Mouse (Mus musculus): ENCODE measurements around the gene Cyb561d1.
"Not testable (repeated sequence)": the region's sequence is repeated elsewhere in the genome, so short reads cannot be mapped to it uniquely, and the experiment has no call there.

The Cyb561d1 gene

DNA sequence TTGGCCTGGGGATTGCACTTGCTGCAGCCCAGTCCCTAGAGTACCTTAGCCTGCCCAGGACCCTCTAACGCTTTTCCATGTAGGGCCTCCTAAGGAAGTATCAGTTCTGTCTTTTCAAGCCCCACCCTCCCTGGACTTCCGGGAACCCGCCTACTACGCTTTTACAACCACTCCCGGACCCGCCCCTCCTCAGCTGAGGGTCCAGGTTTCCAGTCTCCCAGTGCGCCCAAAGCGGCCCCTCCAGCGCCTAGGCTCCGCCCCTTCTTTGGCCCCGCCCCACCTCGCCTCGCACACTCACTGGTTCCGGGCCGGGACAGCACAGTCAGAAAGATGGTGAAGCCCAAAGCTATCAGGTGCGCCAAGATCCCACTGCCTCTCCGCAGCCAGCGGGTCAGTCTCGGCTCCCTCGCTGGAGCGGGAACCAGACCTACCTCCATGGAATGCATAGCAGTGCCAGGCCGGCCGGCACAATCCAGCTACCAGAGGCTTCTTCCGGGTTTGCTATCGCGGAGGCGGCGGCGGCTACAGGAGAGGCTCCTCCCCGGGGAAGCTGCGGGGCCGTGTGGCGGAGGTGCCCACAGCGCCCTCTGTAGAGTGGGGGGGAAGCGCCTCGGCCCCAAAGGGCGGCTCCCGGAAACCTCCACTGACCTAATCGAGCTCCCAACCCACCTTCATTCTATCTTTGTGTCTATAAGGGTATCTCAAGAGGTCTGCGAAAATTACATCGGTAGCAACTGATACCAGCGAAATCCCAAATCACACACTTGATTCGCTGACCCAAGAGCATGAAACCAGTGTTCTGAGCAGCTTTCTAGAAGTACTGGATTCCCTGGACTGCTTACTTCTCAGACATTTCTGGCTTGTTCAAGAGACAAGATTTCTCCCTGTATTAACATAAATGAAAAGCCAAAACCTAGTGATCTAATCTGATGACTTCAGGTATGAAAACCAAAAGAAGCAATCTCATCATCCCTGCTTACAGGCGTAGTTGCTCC is at the start of gene Cyb561d1:
TSS of gene Cyb561d1 (minus strand) at position 884 of the 995 bp plus-strand sequence.
- DNase-seq (ENCODE audit: low read depth, low spot score) = peak; percentile 85

DNA sequence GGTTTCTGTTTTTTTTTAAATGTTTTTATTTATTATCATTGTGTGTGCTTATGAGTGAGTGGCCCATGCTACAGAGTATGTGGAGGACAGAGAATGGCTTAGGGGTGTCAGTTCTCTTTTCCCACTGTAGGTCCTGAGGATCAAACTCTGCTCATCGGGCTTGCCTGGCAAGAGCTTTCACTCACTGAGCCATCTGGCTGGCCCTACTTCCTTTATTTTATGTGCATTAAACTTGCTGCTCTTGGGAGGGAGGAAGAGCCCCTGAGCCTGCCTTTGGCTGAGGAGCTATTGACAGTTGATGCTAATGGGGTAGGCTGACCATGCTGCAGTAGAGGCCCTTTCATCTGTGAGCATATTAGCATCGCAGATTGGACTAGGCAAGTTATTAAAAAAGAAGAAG is 45.8 kb upstream of the Cyb561d1 start:
- DNase-seq (ENCODE audit: low read depth, low spot score) = no peak

DNA sequence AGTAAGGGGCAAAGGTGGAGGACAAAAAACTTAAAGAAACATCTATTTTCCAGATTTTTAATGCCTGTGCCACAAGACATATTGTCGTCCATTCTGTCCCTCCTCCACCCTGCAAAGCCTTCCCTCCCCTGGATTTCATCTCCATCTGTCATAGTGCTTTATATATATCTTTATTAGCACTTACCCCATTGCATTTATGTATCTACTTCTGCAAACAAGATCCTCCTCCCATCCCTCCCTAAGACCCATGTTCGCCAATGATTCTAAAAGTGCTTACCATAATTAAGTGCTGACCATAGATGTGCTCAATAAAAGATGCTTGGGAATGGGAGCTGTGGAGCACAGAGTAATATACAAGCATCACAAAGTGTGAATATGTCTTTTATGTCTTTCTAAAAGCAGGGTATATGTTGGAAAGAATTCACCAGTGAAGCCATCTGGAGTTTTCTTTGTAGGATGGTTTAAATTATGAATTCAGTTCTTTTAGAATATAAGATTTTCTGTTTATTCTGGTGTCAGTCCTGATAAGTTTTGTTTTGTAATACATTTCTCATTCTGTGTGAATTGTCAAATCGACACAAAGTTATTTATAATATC is 40.3 kb upstream of the Cyb561d1 start:
- no peak for DNase-seq (ENCODE audit: low read depth, low spot score)

DNA sequence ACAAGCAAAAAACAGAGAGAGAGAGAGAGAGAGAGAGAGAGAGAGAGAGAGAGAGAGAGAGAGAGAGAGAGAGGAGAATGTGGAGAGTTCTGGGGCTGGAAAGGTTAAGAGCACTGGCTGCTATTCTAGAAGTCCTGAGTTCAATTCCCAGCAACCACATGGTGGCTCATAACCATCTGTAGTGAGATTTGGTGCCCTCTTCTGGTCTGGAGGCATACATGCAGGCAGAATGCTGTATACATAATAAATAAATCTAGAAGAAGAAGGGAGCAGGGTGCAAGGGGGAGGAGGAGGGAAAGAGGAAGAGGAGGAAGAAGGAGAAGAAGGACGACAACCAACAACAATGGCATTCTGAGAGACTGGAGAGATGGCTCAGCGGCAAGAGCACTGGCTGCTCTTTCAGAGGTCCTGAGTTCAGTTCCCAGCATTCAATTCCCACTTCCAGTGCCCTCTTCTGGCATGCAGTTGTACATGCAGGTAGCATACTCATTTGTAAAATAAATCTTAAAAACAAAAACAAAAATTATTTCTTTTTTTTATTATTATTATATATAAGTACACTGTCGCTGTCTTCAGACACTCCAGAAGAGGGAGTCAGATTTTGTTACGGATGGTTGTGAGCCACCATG is 36.6 kb upstream of the Cyb561d1 start:
- not testable (repeated sequence) for DNase-seq (ENCODE audit: low read depth, low spot score)

DNA sequence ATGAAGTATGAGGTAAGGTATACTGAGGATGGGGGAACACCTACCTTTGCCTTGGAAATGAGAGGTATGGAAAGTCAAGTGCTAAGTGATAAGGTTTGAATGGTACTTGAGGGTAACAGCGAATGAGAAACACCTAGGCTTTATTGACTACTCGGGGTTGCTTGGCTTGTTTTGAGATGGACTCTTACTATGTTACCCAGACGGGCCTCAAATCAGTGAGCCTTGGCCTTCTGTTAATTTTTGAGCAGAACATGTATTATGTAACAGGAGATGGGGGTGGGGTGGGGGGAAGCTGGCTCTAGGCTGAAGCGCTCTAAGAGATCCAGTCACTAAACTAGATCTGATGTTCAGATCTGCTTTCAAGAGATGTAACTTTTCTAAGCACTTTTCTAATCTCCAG is 30.6 kb upstream of the Cyb561d1 start:
- no peak for DNase-seq (ENCODE audit: low read depth, low spot score)

DNA sequence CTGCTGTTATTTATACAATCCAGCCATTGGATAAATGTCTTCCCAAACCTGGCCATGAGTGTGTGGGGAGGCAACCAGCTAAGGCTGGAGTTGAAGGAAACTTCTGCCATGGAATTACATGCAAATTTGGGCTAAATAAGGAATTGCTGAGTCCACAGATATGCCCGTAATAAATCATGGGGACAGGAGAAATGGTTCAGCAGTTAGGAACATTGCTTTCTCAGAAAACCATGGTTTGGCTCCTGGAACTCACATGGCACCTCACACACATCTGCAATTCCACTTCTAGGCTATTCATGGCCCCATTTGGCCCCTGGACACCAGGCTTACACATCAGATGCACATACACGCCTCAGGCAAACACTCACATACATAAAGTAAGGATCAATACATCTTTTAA is 26.5 kb upstream of the Cyb561d1 start:
- DNase-seq (ENCODE audit: low read depth, low spot score) = no peak

DNA sequence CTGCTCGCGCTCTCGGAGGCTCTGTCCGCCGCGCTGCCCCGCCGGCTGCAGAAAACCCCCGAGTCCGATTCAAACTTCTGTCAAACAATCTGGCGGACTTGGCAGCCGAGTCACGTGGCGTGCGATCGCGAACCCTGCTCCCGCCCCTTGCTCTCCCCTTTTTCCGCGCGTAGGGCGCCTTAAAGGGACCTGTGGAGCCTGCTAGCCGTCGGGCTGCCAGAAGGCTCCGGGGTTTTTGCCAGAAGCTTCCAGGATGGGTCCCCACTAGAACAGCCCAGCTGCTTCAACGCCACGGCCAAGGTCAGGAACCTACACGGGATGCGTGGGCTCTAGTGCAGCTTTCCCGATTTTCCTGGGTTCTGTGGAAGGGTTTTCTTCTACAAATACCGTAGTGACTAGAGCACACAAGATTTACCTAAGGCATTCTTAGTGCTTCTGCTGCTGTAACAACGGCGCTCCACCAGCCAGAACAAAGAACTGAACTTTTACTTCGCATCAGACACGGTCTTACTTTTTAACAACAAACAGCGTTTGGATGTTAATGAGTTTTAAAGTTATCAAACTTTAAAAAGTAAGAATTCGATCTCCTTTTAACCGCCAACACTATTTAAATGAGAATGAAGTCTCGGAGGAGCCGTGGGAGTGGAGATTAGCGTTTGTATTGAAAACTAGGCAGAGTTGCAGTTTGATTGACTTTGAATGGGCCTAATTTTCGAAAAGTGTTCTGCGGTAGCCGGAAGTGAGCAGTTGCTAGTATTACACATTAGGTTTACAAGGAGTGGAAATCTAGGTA is 25.7 kb upstream of the Cyb561d1 start, which contains the start of gene Sypl2:
TSS of gene Sypl2 (minus strand) at position 91 of the 793 bp plus-strand sequence.
- DNase-seq (ENCODE audit: low read depth, low spot score) = no peak

DNA sequence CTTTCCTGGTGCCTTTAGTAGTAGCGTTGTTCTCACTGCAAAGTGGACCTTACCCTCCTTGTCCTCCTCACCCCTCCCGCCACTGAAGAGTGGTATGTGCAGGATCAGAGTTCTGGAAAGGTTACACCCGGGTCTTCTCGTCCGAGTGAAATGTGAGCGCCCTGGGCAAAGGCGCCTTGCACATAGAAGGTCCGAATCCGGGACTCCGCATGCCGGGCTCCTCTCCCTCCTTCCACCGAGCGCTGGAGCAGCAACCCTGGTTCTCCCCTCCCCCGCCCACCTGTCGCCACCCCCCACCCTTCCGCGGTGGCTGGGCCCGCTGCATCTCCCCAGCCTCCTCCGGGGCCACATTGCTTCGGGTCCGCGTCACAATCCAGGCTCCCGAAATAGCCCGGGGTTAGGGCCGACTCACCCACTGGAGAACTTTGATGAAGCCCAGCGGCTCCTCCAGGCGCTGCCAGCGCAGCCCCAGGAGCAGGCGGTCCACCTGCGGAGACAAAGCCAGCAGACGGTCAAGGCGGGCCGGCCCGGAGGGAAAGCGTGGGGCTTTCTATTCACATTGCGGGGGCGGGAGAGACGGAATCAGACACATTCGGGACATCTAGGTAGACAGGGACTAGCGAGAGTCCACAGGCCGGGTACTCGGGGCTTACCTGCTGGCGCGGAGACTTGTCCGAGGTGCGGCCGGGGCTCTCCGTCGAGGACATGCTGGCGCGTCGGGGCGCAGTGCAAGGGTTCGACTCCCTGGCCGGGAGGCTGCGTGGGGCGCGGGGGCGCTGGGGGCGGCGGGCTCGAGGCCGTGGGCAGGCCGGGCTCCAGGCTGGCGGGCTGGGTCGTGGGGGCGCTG is 24.9 kb upstream of the Cyb561d1 start:
- DNase-seq (ENCODE audit: low read depth, low spot score) = no peak

DNA sequence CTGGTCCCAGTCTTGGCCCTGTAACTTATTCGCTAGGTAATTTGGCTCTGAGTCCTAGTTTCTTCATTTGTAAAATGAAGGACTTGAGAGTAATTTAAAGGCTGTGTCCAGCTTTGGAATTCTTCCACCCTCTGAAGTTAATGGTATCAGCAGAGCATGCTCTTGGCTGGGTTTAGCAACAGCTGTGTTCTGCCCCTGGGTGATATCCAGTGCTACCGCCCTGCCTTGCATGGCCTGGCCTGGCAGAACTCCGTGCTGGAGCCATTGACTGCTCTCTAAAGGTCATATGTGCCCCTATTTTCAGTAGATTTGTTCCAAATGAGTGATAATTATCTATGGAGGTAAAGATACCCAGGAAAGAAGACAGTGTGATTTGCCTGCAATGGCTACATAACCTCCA is 19.6 kb upstream of the Cyb561d1 start:
- DNase-seq (ENCODE audit: low read depth, low spot score) = no peak

DNA sequence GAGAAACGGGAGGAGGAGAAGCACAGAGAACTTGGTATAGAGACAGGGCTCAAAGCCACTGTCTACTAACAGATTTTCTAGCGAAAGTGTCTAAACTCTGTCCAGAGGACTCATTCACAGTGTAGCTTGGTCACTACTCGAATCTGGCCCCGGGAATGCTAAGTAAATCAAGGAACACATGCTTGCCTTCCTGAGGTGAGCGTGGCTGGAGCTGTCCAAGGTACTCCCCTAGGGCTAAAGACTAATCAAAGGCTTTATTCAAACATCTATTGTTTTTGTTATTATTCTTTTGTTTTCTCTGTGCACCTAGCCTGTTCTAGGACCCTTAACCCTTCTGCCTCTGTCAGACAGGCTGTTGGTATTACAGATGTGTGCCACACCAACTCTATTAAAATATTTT is 13.7 kb upstream of the Cyb561d1 start:
- DNase-seq (ENCODE audit: low read depth, low spot score) = no peak

DNA sequence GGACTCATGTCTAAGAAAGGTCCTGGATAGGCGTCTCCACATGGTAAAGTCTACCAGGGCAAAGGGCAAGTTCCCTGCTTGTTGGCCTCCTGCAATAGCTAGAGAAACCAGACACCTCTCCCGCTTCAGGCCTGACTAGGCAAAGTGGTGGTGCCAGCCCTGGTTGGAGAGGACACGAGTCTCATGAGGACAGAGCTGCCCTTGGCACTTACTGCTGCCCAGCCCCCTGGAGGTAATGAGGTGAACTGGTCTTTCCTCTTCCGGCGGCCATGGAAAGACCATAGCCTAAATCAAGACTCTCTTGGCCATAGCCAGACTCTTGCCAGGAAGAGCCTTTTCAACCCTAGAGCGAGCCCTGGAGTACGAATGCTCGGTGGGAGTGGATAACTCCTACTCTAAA is 11.4 kb upstream of the Cyb561d1 start:
- no peak for DNase-seq (ENCODE audit: low read depth, low spot score)

DNA sequence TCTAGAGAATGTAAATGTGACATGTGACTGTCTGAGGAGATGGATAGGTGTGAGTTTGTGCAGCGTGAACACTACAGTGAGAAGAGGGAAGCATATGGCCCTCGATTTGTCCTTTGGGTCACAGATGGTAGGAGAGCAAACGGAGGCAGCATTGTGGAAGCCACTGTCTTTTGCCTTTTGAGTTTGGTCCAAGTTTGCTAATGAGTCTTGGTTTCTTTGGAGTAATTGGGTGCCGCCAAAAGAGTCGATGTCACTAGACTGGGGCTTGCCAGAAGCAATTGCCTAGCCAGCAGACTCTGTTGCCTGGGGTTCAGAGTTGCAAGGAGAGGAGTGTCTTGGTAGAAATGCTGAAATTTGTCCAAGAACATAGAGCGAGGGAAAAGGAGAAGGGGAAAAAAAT is 10.8 kb upstream of the Cyb561d1 start:
- no peak for DNase-seq (ENCODE audit: low read depth, low spot score)

DNA sequence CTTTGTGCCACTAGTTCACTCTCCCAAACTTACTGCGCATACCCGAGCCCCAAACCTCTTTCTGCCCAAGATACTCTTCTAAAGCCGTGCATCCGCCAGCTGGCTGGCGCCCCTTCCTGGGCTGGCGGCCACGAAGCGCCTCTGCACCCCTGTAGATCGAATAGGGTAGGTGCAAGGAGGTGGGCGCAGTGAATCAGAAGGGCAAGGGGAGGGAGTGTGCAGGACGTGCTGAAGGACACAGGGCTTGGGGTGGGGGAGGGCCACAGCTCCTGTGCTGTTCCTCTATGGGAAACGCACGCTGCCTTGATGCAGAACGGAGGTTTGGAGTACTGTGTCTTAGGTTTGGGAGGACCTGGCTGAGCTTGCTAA is 9.7 kb upstream of the Cyb561d1 start, which contains the start of gene Atxn7l2:
TSS of gene Atxn7l2 (minus strand) at position 164 of the 369 bp plus-strand sequence.
- no peak for DNase-seq (ENCODE audit: low read depth, low spot score)

DNA sequence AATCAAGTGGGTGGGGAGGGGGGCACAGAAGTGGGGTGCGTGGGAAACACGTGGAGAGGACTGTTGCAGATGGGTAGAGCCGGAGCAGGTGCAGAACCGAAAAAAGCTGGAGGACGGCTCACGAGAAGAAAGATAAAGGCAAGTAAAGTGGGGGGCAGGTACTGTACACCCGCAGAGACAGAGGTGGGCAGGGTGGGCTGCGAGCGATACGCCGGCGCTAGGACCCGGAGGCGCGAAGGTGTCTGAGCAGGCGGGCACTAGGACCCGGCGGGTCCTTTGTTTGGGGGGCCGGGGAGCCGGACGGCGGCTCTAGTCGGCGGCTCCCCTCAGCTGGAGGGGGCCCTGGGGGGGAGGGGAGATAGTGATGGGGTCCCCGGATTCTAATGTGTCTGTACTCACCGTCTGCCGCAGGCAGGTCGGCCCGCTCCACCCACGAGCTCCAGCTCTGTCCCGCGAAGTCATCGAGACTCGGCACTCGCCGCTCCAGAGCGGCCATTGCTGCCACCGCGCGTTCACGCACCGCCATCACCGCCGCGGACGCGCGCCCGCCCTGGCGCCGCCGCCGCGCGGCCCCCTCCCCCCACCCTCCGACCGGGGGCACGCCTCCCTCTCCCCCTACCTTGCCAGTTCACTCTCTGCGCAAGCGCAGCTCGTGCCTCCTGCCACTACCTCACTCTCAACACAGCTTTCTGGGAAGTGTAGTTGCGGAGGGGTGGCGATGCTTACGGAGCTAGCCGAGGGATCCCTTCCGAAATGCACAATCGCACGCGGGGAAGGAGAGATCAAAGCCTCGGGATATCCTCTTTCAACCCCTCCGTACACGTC is 9.1 kb upstream of the Cyb561d1 start:
- peak; percentile 62 for DNase-seq (ENCODE audit: low read depth, low spot score)

DNA sequence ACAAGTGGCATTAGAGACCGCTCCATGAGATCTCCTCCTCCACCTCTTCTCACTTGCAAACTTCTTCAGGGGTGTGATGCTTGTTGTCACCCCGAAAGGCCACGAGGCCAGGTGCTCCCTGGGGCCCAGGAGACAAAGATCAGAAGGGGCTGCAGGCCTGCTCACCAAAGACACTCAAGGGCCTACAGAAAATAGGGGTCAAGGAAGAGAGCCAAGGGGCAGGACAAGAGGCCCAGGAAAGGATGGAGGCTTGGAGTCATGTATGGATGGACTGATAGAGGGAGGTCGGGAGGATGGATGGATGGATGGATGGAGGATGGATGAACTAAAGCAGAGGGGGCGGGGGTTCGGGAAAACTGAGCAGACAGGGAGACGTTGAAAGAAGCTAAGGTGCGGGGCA is 8.5 kb upstream of the Cyb561d1 start:
- no peak for DNase-seq (ENCODE audit: low read depth, low spot score)

DNA sequence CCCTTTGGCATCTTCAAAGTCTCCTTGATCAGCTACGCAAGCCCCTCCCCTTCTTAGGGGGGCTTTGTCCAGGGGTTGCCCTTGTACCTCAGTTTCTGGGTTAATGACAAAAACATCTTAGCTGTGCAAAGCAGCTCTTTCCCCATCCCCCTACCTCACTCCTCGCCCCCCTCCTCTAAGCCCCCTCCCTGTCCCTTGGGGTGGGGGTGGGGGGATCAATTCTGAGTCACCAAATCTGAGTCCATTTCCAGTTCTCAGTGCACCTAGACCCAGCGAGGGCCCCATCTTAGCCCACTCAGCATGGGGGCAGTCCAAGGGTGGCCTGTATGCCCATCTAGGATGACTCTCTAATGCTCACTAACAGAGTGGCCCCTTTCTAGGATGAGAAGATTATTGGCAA is 8.0 kb upstream of the Cyb561d1 start:
- DNase-seq (ENCODE audit: low read depth, low spot score) = no peak

DNA sequence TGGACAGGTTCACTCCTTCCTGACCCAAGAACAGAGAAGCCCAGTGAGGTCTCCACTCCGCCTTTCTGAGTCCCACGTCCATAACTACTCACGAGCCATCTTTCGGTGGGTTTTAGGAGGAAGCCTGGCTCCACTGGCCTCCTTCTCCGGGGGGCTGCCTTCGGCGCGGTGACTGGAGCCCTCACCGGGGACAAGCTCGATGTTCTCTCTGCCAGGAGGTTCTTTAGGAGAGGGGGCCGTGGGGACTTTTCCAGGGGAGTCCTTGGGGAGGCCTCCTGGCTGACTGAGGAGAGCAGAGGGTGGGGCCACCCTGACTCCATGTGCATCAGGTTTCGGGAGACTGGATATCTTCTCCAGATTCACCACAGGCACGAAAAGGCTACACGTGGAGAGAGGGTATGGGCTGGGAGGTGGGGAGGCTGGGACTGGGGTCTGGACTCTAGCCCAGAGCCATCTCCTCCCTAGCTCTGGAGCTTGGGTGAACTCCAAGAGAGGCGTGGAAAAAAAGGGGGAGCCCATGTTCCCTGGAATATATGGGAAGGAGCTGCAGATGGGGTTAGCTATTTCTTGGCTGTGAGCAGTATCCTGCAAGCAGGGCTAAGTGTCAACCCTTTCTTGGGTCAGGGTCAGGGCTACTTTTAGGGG is 5.8 kb upstream of the Cyb561d1 start:
- no peak for DNase-seq (ENCODE audit: low read depth, low spot score)

DNA sequence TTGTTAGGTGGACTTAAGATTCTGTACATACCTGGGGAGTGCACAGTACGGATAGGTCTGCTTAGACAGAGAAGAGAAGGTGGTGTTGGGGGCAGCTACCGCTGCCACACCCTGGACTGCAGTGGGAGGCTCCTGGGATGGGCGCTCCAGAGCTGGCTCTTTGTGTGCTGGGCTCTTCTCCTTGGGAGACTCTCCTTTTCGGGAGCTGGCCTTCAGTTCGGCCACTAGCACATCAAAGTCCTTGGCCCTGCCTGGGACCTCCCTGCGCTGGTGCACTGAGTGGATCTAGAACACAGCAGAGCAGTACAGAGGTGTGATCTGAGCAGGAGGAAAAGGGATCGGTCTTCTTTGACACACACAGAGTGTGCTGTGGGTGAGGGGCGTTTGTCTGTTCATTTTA is 4.6 kb upstream of the Cyb561d1 start:
- no peak for DNase-seq (ENCODE audit: low read depth, low spot score)

DNA sequence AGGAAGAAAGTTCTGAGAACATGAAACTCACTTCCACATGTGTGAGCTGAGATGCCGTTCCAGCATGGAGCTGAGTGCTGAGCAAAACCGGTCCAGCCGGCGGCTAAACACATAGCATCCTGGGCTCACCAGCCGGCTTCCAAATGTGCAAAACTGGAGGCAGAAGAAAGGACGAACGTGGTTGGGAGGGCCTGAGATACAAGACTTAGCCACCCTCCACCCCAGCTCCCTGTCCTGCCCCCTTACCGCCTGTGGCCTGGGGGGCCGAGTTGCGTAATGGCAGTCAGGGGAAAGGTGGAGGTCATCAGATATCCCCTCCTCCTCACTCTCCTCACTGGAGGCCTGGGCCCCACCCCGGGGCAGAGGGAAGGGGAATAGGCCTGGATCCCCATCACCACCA is 3.5 kb upstream of the Cyb561d1 start:
- DNase-seq (ENCODE audit: low read depth, low spot score) = no peak

Data from c-Kit-negative CD71-positive TER-119-positive erythroid progenitor cells, embryonic 14.5 days (primary cell).